ENCODE assay signal across 13 mouse cellular contexts in the genomic region with DNA sequence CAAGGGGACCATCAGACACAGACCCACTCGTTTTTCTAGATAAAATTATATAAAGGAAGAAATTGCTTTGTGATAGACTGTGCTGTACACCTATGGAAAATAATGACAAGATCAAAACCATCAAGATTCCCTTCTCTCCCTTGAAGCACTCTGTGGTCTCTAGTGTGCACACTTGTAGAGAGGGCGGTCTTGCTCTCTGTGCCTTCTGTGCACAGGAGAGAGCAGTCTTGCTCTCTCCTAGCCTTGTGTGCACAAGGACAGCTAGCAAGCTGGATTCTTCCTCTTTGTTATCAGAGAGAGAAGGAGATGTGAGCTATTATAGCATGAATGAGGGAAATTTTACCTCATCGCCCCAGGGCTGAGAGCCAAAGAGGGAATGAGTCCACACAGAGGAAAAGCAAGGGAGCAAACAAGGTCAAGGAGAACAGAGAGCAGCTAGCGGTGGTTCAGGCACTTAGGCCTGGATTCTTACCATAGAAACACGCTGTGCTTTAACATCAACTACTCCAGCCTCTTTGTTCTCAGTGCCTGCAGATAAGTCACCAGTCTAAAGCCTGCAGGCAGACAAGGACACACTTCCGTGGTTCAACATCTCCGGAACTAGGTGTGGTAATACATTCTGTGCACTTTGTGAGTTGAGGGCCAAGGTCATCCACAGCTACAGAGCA.
A peak's percentile ranks its signal among the peaks of the same experiment; 100 is the strongest.
DNase-seq lines count a peak whose midpoint lies in the region; ATAC-seq lines count a peak whose summit lies in the region.
"Had no signal": no experiment of that assay in that cellular context is flagged by ENCODE, and none has a peak within 500 bp of the region (broad histone marks: within the 10 kb centered on the region; RNA-seq: fewer than 3 reads in every experiment).

No protein-coding gene starts in this region.

- H3K27ac ChIP-seq in forebrain, embryonic 14.5 days (ENCODE audit: low read depth, low read length), result no peak overlapping the region
- H3K27ac ChIP-seq in forebrain, embryonic 12.5 days, result no peak overlapping the region
- peak overlapping the region; percentile 53 for H3K27ac ChIP-seq in neural tube, embryonic 13.5 days (replicated peaks)
- peak overlapping the region; percentile 59; the same call in 1 of the 2 replicates for H3K27ac ChIP-seq in heart, embryonic 11.5 days (ENCODE audit: low read depth, low read length)
- no peak overlapping the region for H3K27ac ChIP-seq in neural tube, embryonic 14.5 days (ENCODE audit: low read depth, low read length)
- no peak overlapping the region for H3K27ac ChIP-seq in liver, embryonic 11.5 days (ENCODE audit: low read depth, low read length)
- H3K27ac ChIP-seq: kidney, embryonic 15.5 days; neural tube, embryonic 12.5 days had no signal

- H3K27me3 ChIP-seq in forebrain, embryonic 14.5 days (replicated peaks; ENCODE audit: control insufficient read depth, insufficient read depth, low read length), result no peaks in the 10 kb centered on the region
- no peaks in the 10 kb centered on the region for H3K27me3 ChIP-seq in forebrain, embryonic 12.5 days
- H3K27me3 ChIP-seq in neural tube, embryonic 13.5 days, result no peaks in the 10 kb centered on the region
- H3K27me3 ChIP-seq in heart, embryonic 11.5 days (ENCODE audit: control insufficient read depth, insufficient read depth, low read length), result no peaks in the 10 kb centered on the region
- no peaks in the 10 kb centered on the region for H3K27me3 ChIP-seq in neural tube, embryonic 14.5 days (ENCODE audit: control insufficient read depth, insufficient read depth, low read length)
- no peaks in the 10 kb centered on the region for H3K27me3 ChIP-seq in liver, embryonic 11.5 days (replicated peaks; ENCODE audit: control insufficient read depth, insufficient read depth, low read length)
- H3K27me3 ChIP-seq: embryonic facial prominence, embryonic 13.5 days; kidney, embryonic 15.5 days; neural tube, embryonic 12.5 days had no signal

- peak; percentile 24 for DNase-seq in forebrain, embryonic 14.5 days (ENCODE audit: low spot score)
- DNase-seq in neural tube, embryonic 10.5 days (ENCODE audit: extremely low spot score, low spot score), result no peak
- no peak for DNase-seq in right cerebral cortex, postnatal 4 days
- no peak for DNase-seq in liver, embryonic 11.5 days (ENCODE audit: low spot score)
- DNase-seq: cerebellum, adult 11-12 months; lung, postnatal 14 days had no signal

- H3K4me2 ChIP-seq in forebrain, embryonic 14.5 days (ENCODE audit: low read length), result no peak overlapping the region
- no peak overlapping the region for H3K4me2 ChIP-seq in forebrain, embryonic 12.5 days
- no peak overlapping the region for H3K4me2 ChIP-seq in neural tube, embryonic 13.5 days
- no peak overlapping the region for H3K4me2 ChIP-seq in heart, embryonic 11.5 days
- no peak overlapping the region for H3K4me2 ChIP-seq in neural tube, embryonic 14.5 days (ENCODE audit: low read depth, low read length)
- no peak overlapping the region for H3K4me2 ChIP-seq in liver, embryonic 11.5 days
- H3K4me2 ChIP-seq: embryonic facial prominence, embryonic 13.5 days; kidney, embryonic 15.5 days; neural tube, embryonic 12.5 days had no signal

- 78% methylated on average over 7 of the region's 7 CpGs for WGBS in forebrain, embryonic 14.5 days
- 73% methylated on average over 7 of the region's 7 CpGs for WGBS in forebrain, embryonic 12.5 days
- WGBS in neural tube, embryonic 13.5 days, result 70% methylated on average over 7 of the region's 7 CpGs
- WGBS in heart, embryonic 11.5 days (ENCODE audit: insufficient replicate concordance), result 46% methylated on average over 7 of the region's 7 CpGs
- WGBS in neural tube, embryonic 14.5 days, result 69% methylated on average over 7 of the region's 7 CpGs
- 73% methylated on average over 7 of the region's 7 CpGs for WGBS in liver, embryonic 11.5 days

- no peaks in the 10 kb centered on the region for H3K4me1 ChIP-seq in forebrain, embryonic 14.5 days (ENCODE audit: control insufficient read depth, insufficient read depth, low read length)
- no peaks in the 10 kb centered on the region for H3K4me1 ChIP-seq in forebrain, embryonic 12.5 days
- H3K4me1 ChIP-seq in neural tube, embryonic 13.5 days (replicated peaks), result peaks cover 10% of the 10 kb centered on the region; the same call in 1 of the 2 replicates
- H3K4me1 ChIP-seq in heart, embryonic 11.5 days (ENCODE audit: control insufficient read depth, insufficient read depth, low read length), result no peaks in the 10 kb centered on the region
- H3K4me1 ChIP-seq in neural tube, embryonic 14.5 days (ENCODE audit: control insufficient read depth, insufficient read depth, low read length), result no peaks in the 10 kb centered on the region
- H3K4me1 ChIP-seq in liver, embryonic 11.5 days (replicated peaks; ENCODE audit: control insufficient read depth, insufficient read depth, low read length), result no peaks in the 10 kb centered on the region
- H3K4me1 ChIP-seq: kidney, embryonic 15.5 days; neural tube, embryonic 12.5 days had no signal

- no peak for ATAC-seq in forebrain, embryonic 14.5 days
- ATAC-seq in forebrain, embryonic 12.5 days (ENCODE audit: low FRiP score), result no peak
- 0 out of 2 replicates have a peak, but pooled peaks have one; percentile 47 for ATAC-seq in neural tube, embryonic 13.5 days (ENCODE audit: low read depth)
- ATAC-seq in heart, embryonic 11.5 days (replicated peaks; ENCODE audit: insufficient number of reproducible peaks, low FRiP score, low TSS enrichment), result no peak
- peak; percentile 61; the same call in 1 of the 2 replicates for ATAC-seq in neural tube, embryonic 14.5 days (ENCODE audit: low read depth)
- no peak for ATAC-seq in liver, embryonic 11.5 days (replicated peaks; ENCODE audit: low FRiP score)

- H3K36me3 ChIP-seq in forebrain, embryonic 14.5 days (ENCODE audit: control insufficient read depth, insufficient read depth, low read length), result no peaks in the 10 kb centered on the region
- H3K36me3 ChIP-seq in forebrain, embryonic 12.5 days (replicated peaks), result no peaks in the 10 kb centered on the region
- no peaks in the 10 kb centered on the region for H3K36me3 ChIP-seq in neural tube, embryonic 13.5 days
- no peaks in the 10 kb centered on the region for H3K36me3 ChIP-seq in heart, embryonic 11.5 days (ENCODE audit: control insufficient read depth, insufficient read depth, low read length)
- H3K36me3 ChIP-seq in neural tube, embryonic 14.5 days (ENCODE audit: control insufficient read depth, insufficient read depth, low read length), result no peaks in the 10 kb centered on the region
- H3K36me3 ChIP-seq in liver, embryonic 11.5 days (ENCODE audit: control insufficient read depth, insufficient read depth, low read length), result no peaks in the 10 kb centered on the region
- H3K36me3 ChIP-seq: embryonic facial prominence, embryonic 13.5 days; kidney, embryonic 15.5 days; neural tube, embryonic 12.5 days had no signal

- H3K9me3 ChIP-seq in forebrain, embryonic 14.5 days (replicated peaks; ENCODE audit: control insufficient read depth, low read length), result no peaks in the 10 kb centered on the region
- H3K9me3 ChIP-seq in forebrain, embryonic 12.5 days, result no peaks in the 10 kb centered on the region
- no peaks in the 10 kb centered on the region for H3K9me3 ChIP-seq in neural tube, embryonic 13.5 days
- no peaks in the 10 kb centered on the region for H3K9me3 ChIP-seq in heart, embryonic 11.5 days (replicated peaks; ENCODE audit: control insufficient read depth, low read length)
- no peaks in the 10 kb centered on the region for H3K9me3 ChIP-seq in neural tube, embryonic 14.5 days (ENCODE audit: control insufficient read depth, low read length)
- H3K9me3 ChIP-seq in liver, embryonic 11.5 days (ENCODE audit: control insufficient read depth, low read length), result no peaks in the 10 kb centered on the region
- H3K9me3 ChIP-seq: embryonic facial prominence, embryonic 13.5 days; kidney, embryonic 15.5 days; neural tube, embryonic 12.5 days had no signal

- no peak overlapping the region for H3K9ac ChIP-seq in forebrain, embryonic 14.5 days (ENCODE audit: low read length)
- H3K9ac ChIP-seq in forebrain, embryonic 12.5 days, result no peak overlapping the region
- H3K9ac ChIP-seq in neural tube, embryonic 13.5 days, result no peak overlapping the region
- 0 out of 2 replicates have a peak overlapping the region, but pooled peaks have one; percentile 28 for H3K9ac ChIP-seq in heart, embryonic 11.5 days (ENCODE audit: low read depth, low read length)
- no peak overlapping the region for H3K9ac ChIP-seq in neural tube, embryonic 14.5 days (replicated peaks; ENCODE audit: low read depth, low read length)
- H3K9ac ChIP-seq in liver, embryonic 11.5 days (ENCODE audit: low read depth, low read length), result no peak overlapping the region
- H3K9ac ChIP-seq: embryonic facial prominence, embryonic 13.5 days; kidney, embryonic 15.5 days; neural tube, embryonic 12.5 days had no signal

- no peak overlapping the region for H3K4me3 ChIP-seq in forebrain, embryonic 14.5 days (ENCODE audit: low read depth, low read length)
- no peak overlapping the region for H3K4me3 ChIP-seq in forebrain, embryonic 12.5 days (replicated peaks)
- no peak overlapping the region for H3K4me3 ChIP-seq in neural tube, embryonic 13.5 days
- no peak overlapping the region for H3K4me3 ChIP-seq in heart, embryonic 11.5 days (ENCODE audit: low read depth, low read length)
- H3K4me3 ChIP-seq in neural tube, embryonic 14.5 days (ENCODE audit: low read depth, low read length), result no peak overlapping the region
- no peak overlapping the region for H3K4me3 ChIP-seq in liver, embryonic 11.5 days (ENCODE audit: low read depth, low read length)
- H3K4me3 ChIP-seq: embryonic facial prominence, embryonic 13.5 days; kidney, embryonic 15.5 days; neural tube, embryonic 12.5 days had no signal

Comparison
In these comparisons a context has a peak if more than half of its experiments do, and no peak if none do; other contexts are left out.
1. H3K27ac ChIP-seq: peak in neural tube, embryonic 13.5 days (single experiment) and heart, embryonic 11.5 days (single experiment); none in forebrain, embryonic 14.5 days (single experiment), forebrain, embryonic 12.5 days (single experiment), neural tube, embryonic 14.5 days (single experiment) and liver, embryonic 11.5 days (single experiment).
2. ATAC-seq: peak in neural tube, embryonic 13.5 days (single experiment) and neural tube, embryonic 14.5 days (single experiment); none in forebrain, embryonic 14.5 days (single experiment), forebrain, embryonic 12.5 days (single experiment), heart, embryonic 11.5 days (single experiment) and liver, embryonic 11.5 days (single experiment).